Mouse (Mus musculus): ENCODE results near the gene Tsc2. TPM values are rescaled to one million over a fixed set of nuclear protein-coding genes. Genes with fewer than 3 reads are reported as not detected.

Tsc2 gene
- polyA plus RNA-seq, 1 experiment from 2014 or later = 72.2 TPM

GRCm38 (mm10) chr17:24597989-24598388 is 34.4 kb downstream of the Tsc2 start:
- Histone ChIP-seq H3K9me3 (no peaks in the 10 kb centered on the region), H3K4me3 (no peak overlapping the region), H3K36me3 (peaks cover 100% of the 10 kb centered on the region), H3K4me1 (no peaks in the 10 kb centered on the region), H3K4me2 (replicated peaks) (no peak overlapping the region), H3K27me3 (no peaks in the 10 kb centered on the region), H3K9ac (no peak overlapping the region), H3K27ac (no peak overlapping the region)
- whole genome bisulfite sequencing = 93% methylated on average over 3 of the region's 3 CpGs
- no peak for ATAC-seq (ENCODE audit: low FRiP score, low read depth)

- Histone ChIP-seq H3K4me3 (no peak overlapping the region), H3K9ac (no peak overlapping the region; the same call in 1 of the 2 replicates), H3K4me2 (replicated peaks) (no peak overlapping the region), H3K27ac (no peak overlapping the region), H3K9me3 (no peaks in the 10 kb centered on the region), H3K27me3 (no peaks in the 10 kb centered on the region), H3K36me3 (peaks cover 100% of the 10 kb centered on the region), H3K4me1 (no peaks in the 10 kb centered on the region)
- 92% methylated on average over 19 of the region's 19 CpGs for WGBS
- ATAC-seq (ENCODE audit: low FRiP score, low read depth) = no peak
Measured at GRCm38 (mm10) chr17:24596471-24597183, 35.8 kb downstream of the Tsc2 start.

GRCm38 (mm10) chr17:24596073-24596466 is 36.4 kb downstream of the Tsc2 start:
- 80% methylated on average over 5 of the region's 5 CpGs for WGBS
- Histone ChIP-seq H3K27me3 (no peaks in the 10 kb centered on the region), H3K36me3 (peaks cover 100% of the 10 kb centered on the region), H3K9ac (no peak overlapping the region; the same call in 1 of the 2 replicates), H3K4me1 (no peaks in the 10 kb centered on the region), H3K4me2 (replicated peaks) (no peak overlapping the region), H3K27ac (no peak overlapping the region), H3K4me3 (no peak overlapping the region), H3K9me3 (no peaks in the 10 kb centered on the region)
- no peak for ATAC-seq (ENCODE audit: low FRiP score, low read depth)

- peak; percentile 33; the same call in 1 of the 2 replicates for ATAC-seq (ENCODE audit: low FRiP score, low read depth)
- Histone ChIP-seq H3K4me1 (no peaks in the 10 kb centered on the region), H3K4me2 (replicated peaks) (no peak overlapping the region), H3K27ac (no peak overlapping the region), H3K36me3 (peaks cover 100% of the 10 kb centered on the region), H3K9ac (no peak overlapping the region), H3K9me3 (no peaks in the 10 kb centered on the region), H3K27me3 (no peaks in the 10 kb centered on the region), H3K4me3 (no peak overlapping the region)
- 78% methylated on average over 17 of the region's 17 CpGs for WGBS
Measured at GRCm38 (mm10) chr17:24595126-24596072, 37.0 kb downstream of the Tsc2 start.

- H3K4me2 ChIP-seq (replicated peaks) = no peak overlapping the region
Measured at GRCm38 (mm10) chr17:24593992-24594890, 38.2 kb downstream of the Tsc2 start.

GRCm38 (mm10) chr17:24593248-24593647 is 39.2 kb downstream of the Tsc2 start:
- no peaks in the 10 kb centered on the region for H3K4me1 ChIP-seq
- no peaks in the 10 kb centered on the region for H3K9me3 ChIP-seq
- H3K36me3 ChIP-seq = peaks cover 92% of the 10 kb centered on the region
- H3K9ac ChIP-seq = no peak overlapping the region
- 85% methylated on average over 5 of the region's 5 CpGs for WGBS
- ATAC-seq (ENCODE audit: low FRiP score, low read depth) = no peak
- no peak overlapping the region for H3K27ac ChIP-seq
- H3K27me3 ChIP-seq = no peaks in the 10 kb centered on the region
- no peak overlapping the region for H3K4me2 ChIP-seq (replicated peaks)
- no peak overlapping the region for H3K4me3 ChIP-seq

More at GRCm38 (mm10) chr17:24593992-24594890, 38.2 kb downstream of the Tsc2 start:
- H3K27ac ChIP-seq = no peak overlapping the region
- no peaks in the 10 kb centered on the region for H3K9me3 ChIP-seq
- peaks cover 97% of the 10 kb centered on the region for H3K36me3 ChIP-seq
- H3K27me3 ChIP-seq = no peaks in the 10 kb centered on the region
- no peak for ATAC-seq (ENCODE audit: low FRiP score, low read depth)
- H3K4me3 ChIP-seq = no peak overlapping the region
- WGBS = 92% methylated on average over 26 of the region's 26 CpGs
- no peak overlapping the region for H3K9ac ChIP-seq
- H3K4me1 ChIP-seq = no peaks in the 10 kb centered on the region

- Histone ChIP-seq H3K4me3 (no peak overlapping the region), H3K4me1 (no peaks in the 10 kb centered on the region), H3K4me2 (replicated peaks) (no peak overlapping the region), H3K9me3 (no peaks in the 10 kb centered on the region), H3K9ac (no peak overlapping the region), H3K27ac (no peak overlapping the region), H3K27me3 (no peaks in the 10 kb centered on the region), H3K36me3 (peaks cover 92% of the 10 kb centered on the region)
- ATAC-seq (ENCODE audit: low FRiP score, low read depth) = no peak
- 97% methylated on average over 5 of the region's 5 CpGs for WGBS
Measured at GRCm38 (mm10) chr17:24591695-24592094, 40.7 kb downstream of the Tsc2 start.

GRCm38 (mm10) chr17:24590943-24591342 is 41.5 kb downstream of the Tsc2 start:
- Histone ChIP-seq H3K9me3 (no peaks in the 10 kb centered on the region), H3K27me3 (no peaks in the 10 kb centered on the region), H3K36me3 (peaks cover 92% of the 10 kb centered on the region), H3K4me3 (no peak overlapping the region), H3K4me2 (replicated peaks) (no peak overlapping the region), H3K9ac (no peak overlapping the region), H3K27ac (no peak overlapping the region), H3K4me1 (no peaks in the 10 kb centered on the region)
- ATAC-seq (ENCODE audit: low FRiP score, low read depth) = no peak
- WGBS = 90% methylated on average over 3 of the region's 3 CpGs

- no peak overlapping the region for H3K4me3 ChIP-seq
- H3K4me1 ChIP-seq = no peaks in the 10 kb centered on the region
- peaks cover 88% of the 10 kb centered on the region for H3K36me3 ChIP-seq
- no peaks in the 10 kb centered on the region for H3K9me3 ChIP-seq
- no peak overlapping the region for H3K4me2 ChIP-seq (replicated peaks)
- H3K27ac ChIP-seq = no peak overlapping the region
- H3K27me3 ChIP-seq = no peaks in the 10 kb centered on the region
- H3K9ac ChIP-seq = no peak overlapping the region
- no peak for ATAC-seq (ENCODE audit: low FRiP score, low read depth)
- 95% methylated on average over 4 of the region's 4 CpGs for WGBS
Measured at GRCm38 (mm10) chr17:24586532-24586931, 45.9 kb downstream of the Tsc2 start.

GRCm38 (mm10) chr17:24584520-24584919 is 47.9 kb downstream of the Tsc2 start:
- H3K36me3 ChIP-seq = peaks cover 91% of the 10 kb centered on the region
- H3K27ac ChIP-seq = no peak overlapping the region
- H3K4me3 ChIP-seq = no peak overlapping the region
- H3K9me3 ChIP-seq = no peaks in the 10 kb centered on the region
- no peak overlapping the region for H3K9ac ChIP-seq
- no peak for ATAC-seq (ENCODE audit: low FRiP score, low read depth)
- no peaks in the 10 kb centered on the region for H3K27me3 ChIP-seq
- 81% methylated on average over 3 of the region's 3 CpGs for WGBS
- no peak overlapping the region for H3K4me2 ChIP-seq (replicated peaks)
- no peaks in the 10 kb centered on the region for H3K4me1 ChIP-seq

- no peak for ATAC-seq (ENCODE audit: low FRiP score, low read depth)
- 67% methylated on average over 5 of the region's 5 CpGs for WGBS
Measured at GRCm38 (mm10) chr17:24583599-24584460, 48.6 kb downstream of the Tsc2 start.

More at GRCm38 (mm10) chr17:24583599-24584460, 48.6 kb downstream of the Tsc2 start:
- Histone ChIP-seq H3K27ac (no peak overlapping the region), H3K27me3 (no peaks in the 10 kb centered on the region), H3K4me1 (no peaks in the 10 kb centered on the region), H3K9me3 (no peaks in the 10 kb centered on the region), H3K4me3 (no peak overlapping the region), H3K36me3 (peaks cover 93% of the 10 kb centered on the region), H3K4me2 (replicated peaks) (no peak overlapping the region), H3K9ac (no peak overlapping the region)
